Mouse (Mus musculus) MEL (cell line): ENCODE results near the gene Endov.

Experiments used
- CTCF ChIP-seq, 3 experiments: IDR thresholded peaks in 2 of 3; conservative IDR thresholded peaks in 1 of 3; 2 replicates each; pipeline ENCODE4 v1.5.1; 2011 to 2012; ENCODE audit warnings: low read length in 3 of 3, low read depth in 2 of 3, mild to moderate bottlenecking in 2 of 3, improper control_type of control experiment in 1 of 3, inconsistent platforms in 1 of 3, mixed read lengths in 1 of 3, moderate library complexity in 1 of 3; ENCODE audit not compliant: control insufficient read depth in 1 of 3, insufficient read depth in 1 of 3, poor library complexity in 1 of 3, severe bottlenecking in 1 of 3
- EP300 ChIP-seq, 2 experiments: IDR thresholded peaks; 2 replicates each; pipeline ENCODE4 v1.6.1; 2011; ENCODE audit warnings: improper control_type of control experiment in 2 of 2, low read length in 2 of 2, low read depth in 1 of 2, mild to moderate bottlenecking in 1 of 2
- MAFK ChIP-seq: IDR thresholded peaks from 2 replicates; pipeline ENCODE4 v1.6.1; 2011; ENCODE audit warnings: low read depth, mild to moderate bottlenecking, low read length, improper control_type of control experiment, borderline replicate concordance
- NELFE ChIP-seq: IDR thresholded peaks from 2 replicates; pipeline ENCODE4 v1.6.1; 2011; ENCODE audit warnings: low read depth, low read length, improper control_type of control experiment
- NRF1 ChIP-seq: IDR thresholded peaks from 2 replicates; pipeline ENCODE4 v1.6.1; 2014; ENCODE audit warnings: low read depth, mild to moderate bottlenecking, inconsistent platforms, low read length, improper control_type of control experiment, moderate library complexity; ENCODE audit not compliant: poor library complexity, insufficient read depth, severe bottlenecking
- POLR2A ChIP-seq, 2 experiments: IDR thresholded peaks; 2 replicates each; pipeline ENCODE4 v1.6.1; 2011 to 2012; ENCODE audit warnings: low read length in 2 of 2, mild to moderate bottlenecking in 2 of 2, control low read depth in 1 of 2, improper control_type of control experiment in 1 of 2, low read depth in 1 of 2, moderate library complexity in 1 of 2; ENCODE audit not compliant: control insufficient read depth in 1 of 2, insufficient read depth in 1 of 2, poor library complexity in 1 of 2
- POLR2AphosphoS5 ChIP-seq: IDR thresholded peaks from 2 replicates; pipeline ENCODE4 v1.6.1; 2012; ENCODE audit warnings: low read depth, borderline replicate concordance, mild to moderate bottlenecking, inconsistent platforms, low read length, moderate library complexity, mixed read lengths
- RCOR1 ChIP-seq: IDR thresholded peaks from 2 replicates; pipeline ENCODE4 v1.6.1; 2012; ENCODE audit warnings: low read depth, mild to moderate bottlenecking, inconsistent platforms, low read length, improper control_type of control experiment
- ZC3H11A ChIP-seq: IDR thresholded peaks from 2 replicates; pipeline ENCODE4 v1.6.1; 2012; ENCODE audit warnings: low read depth, mild to moderate bottlenecking, inconsistent platforms, low read length, improper control_type of control experiment

DNA sequence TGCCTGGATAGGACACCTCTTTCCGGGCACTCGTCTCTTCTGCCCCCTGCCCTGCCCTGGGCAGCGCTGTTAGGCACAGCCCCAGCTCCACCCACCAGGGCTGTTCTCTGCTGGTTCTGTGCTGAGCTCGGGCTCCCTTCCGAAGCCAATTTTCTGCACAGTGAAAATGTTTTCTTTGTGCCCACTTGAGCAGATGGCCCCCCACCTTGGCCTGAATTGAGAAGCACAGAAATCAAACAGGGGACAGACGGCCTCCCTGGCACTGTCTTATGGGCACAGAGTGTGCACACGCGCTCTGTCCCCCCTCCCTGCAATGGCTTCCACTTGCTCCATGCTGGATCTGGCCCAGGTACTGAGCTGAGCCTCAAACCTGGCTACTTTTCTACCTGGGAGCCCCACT, 41.3 kb downstream of the Endov start:
- TF ChIP-seq MAFK (no peak), CTCF (IDR thresholded peaks at IDR 0.05 in 2 of 3, conservative IDR thresholded peaks at IDR 0.05 in 1 of 3; ENCODE audit: control insufficient read depth in 1 of 3, insufficient read depth in 1 of 3, low read depth in 2 of 3, low read length in 3 of 3, poor library complexity in 1 of 3, severe bottlenecking in 1 of 3) (no peak), RCOR1 (no peak), POLR2A (IDR thresholded peaks at IDR 0.05; ENCODE audit: control insufficient read depth in 1 of 2, insufficient read depth in 1 of 2, low read depth in 1 of 2, low read length in 2 of 2, poor library complexity in 1 of 2) (no peak), EP300 (IDR thresholded peaks at IDR 0.05; ENCODE audit: low read depth in 1 of 2, low read length in 2 of 2) (no peak), NRF1 (no peak), NELFE (no peak), POLR2AphosphoS5 (no peak), ZC3H11A (no peak)
